ENCODE assay signal across 8 mouse cellular contexts in the genomic region with DNA sequence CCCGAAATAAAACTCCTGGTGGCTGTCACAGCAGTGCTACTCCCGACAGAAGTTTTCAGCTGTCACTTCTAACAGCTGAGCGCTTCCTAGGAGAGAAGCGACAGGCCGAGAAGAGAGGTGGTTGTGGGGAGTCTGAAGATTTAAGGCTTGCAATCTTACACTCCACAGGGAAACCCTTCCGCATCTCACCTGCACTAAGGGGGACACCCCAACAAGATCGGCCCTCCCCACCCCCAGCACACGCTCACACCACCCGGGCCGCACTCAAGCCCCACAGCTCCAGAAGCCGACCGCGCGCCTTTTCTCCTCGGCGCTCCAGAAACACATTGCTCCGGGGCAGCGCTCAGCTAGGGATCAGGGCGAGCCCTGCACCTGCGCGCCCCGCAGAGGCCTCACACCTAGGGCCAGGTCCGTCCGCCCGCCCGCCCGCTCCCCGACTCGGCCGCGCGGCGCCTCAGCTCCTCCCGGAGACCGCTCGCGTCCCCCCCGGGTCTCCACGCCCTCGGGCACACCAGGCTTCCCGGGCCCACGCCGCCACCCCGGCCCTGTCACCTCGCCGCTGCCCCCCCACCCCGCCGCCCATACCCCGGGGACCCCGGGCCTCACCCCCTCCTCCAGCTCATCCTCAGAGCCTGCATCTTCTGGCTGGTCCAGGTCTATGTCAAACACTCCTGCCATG. TPM values are rescaled to one million over a fixed set of nuclear protein-coding genes. Genes with fewer than 3 reads are reported as not detected.
A peak's percentile ranks its signal among the peaks of the same experiment; 100 is the strongest.
DNase-seq lines count a peak whose midpoint lies in the region; ATAC-seq lines count a peak whose summit lies in the region.

No protein-coding gene starts in this region.

- ATAC-seq in cerebellum, adult (ENCODE audit: insufficient number of reproducible peaks, low FRiP score, low TSS enrichment): peak; percentile 59; the same call in 1 of the 2 replicates
- ATAC-seq in forebrain, embryonic 12.5 days (ENCODE audit: low FRiP score): peak; percentile 81
- ATAC-seq in midbrain, embryonic 16.5 days: peak; percentile 86

- H3K4me2 ChIP-seq in forebrain, embryonic 12.5 days: peak overlapping the region; percentile 83
- peak overlapping the region; percentile 69 for H3K4me2 ChIP-seq in midbrain, embryonic 16.5 days (ENCODE audit: low read length)

- H3K9ac ChIP-seq in forebrain, embryonic 12.5 days: peak overlapping the region; percentile 98
- peak overlapping the region; percentile 91 for H3K9ac ChIP-seq in midbrain, embryonic 16.5 days (ENCODE audit: low read depth, low read length)

- no peaks in the 10 kb centered on the region for H3K9me3 ChIP-seq in forebrain, embryonic 12.5 days
- H3K9me3 ChIP-seq in midbrain, embryonic 16.5 days (replicated peaks; ENCODE audit: control insufficient read depth, low read length, poor library complexity, severe bottlenecking): no peaks in the 10 kb centered on the region

- under 1% methylated on average over 43 of the region's 50 CpGs for WGBS in forebrain, embryonic 12.5 days
- WGBS in midbrain, embryonic 16.5 days: under 1% methylated on average over 40 of the region's 50 CpGs

- H3K27me3 ChIP-seq in forebrain, embryonic 12.5 days: no peaks in the 10 kb centered on the region
- no peaks in the 10 kb centered on the region for H3K27me3 ChIP-seq in midbrain, embryonic 16.5 days (ENCODE audit: control insufficient read depth, insufficient read depth, low read depth, low read length)

- peak overlapping the region; percentile 86 for H3K27ac ChIP-seq in forebrain, embryonic 12.5 days
- peak overlapping the region; percentile 83 for H3K27ac ChIP-seq in midbrain, embryonic 16.5 days (ENCODE audit: low read length)

- peak overlapping the region; percentile 99 for H3K4me3 ChIP-seq in forebrain, embryonic 12.5 days (replicated peaks)
- peak overlapping the region; percentile 98 for H3K4me3 ChIP-seq in midbrain, embryonic 16.5 days (ENCODE audit: low read depth, low read length)

- no peak for DNase-seq in cerebellum, adult 8-10 months
- peak; percentile 35 to 41 for DNase-seq in right cerebral cortex, postnatal 10 days (ENCODE audit: low spot score in 2 of 2)
- DNase-seq in right cerebral cortex, postnatal 14 days: no peak
- DNase-seq in kidney, postnatal 36 days: peak; percentile 42 to 63
- DNase-seq in cerebellum, postnatal 10 days: no peak

- H3K4me1 ChIP-seq in forebrain, embryonic 12.5 days: peaks cover 20% of the 10 kb centered on the region
- H3K4me1 ChIP-seq in midbrain, embryonic 16.5 days (ENCODE audit: control insufficient read depth, insufficient read depth, low read length): peaks cover 17% of the 10 kb centered on the region

- no peaks in the 10 kb centered on the region for H3K36me3 ChIP-seq in forebrain, embryonic 12.5 days (replicated peaks)
- no peaks in the 10 kb centered on the region for H3K36me3 ChIP-seq in midbrain, embryonic 16.5 days (ENCODE audit: control insufficient read depth, insufficient read depth, low read length)

RNA-seq across cellular contexts. Expression of a gene that starts 0.5 kb away (rescaled TPM):
- polyA plus RNA-seq in forebrain, embryonic 12.5 days (2016; fragmentation: Nextera tagmentation; extraction: Ambion mirVana): 65.2 and 69.9 TPM in 2 replicates
- polyA plus RNA-seq in midbrain, embryonic 16.5 days (2015; fragmentation: Nextera tagmentation; extraction: Ambion mirVana): 53.2 and 53.3 TPM in 2 replicates

RNA-seq across cellular contexts. Expression of a gene that starts 0.7 kb away (rescaled TPM):
- 10.7 and 11.0 TPM in 2 replicates for polyA plus RNA-seq in forebrain, embryonic 12.5 days (2016; fragmentation: Nextera tagmentation; extraction: Ambion mirVana)
- 6.4 and 7.8 TPM in 2 replicates for polyA plus RNA-seq in midbrain, embryonic 16.5 days (2015; fragmentation: Nextera tagmentation; extraction: Ambion mirVana)

RNA-seq across cellular contexts. Expression of a gene that starts 59.6 kb away (rescaled TPM):
- polyA plus RNA-seq in forebrain, embryonic 12.5 days (2016; fragmentation: Nextera tagmentation; extraction: Ambion mirVana): 19.4 and 22.6 TPM in 2 replicates
- 14.4 and 14.5 TPM in 2 replicates for polyA plus RNA-seq in midbrain, embryonic 16.5 days (2015; fragmentation: Nextera tagmentation; extraction: Ambion mirVana)

Comparison
In these comparisons a context has a peak if more than half of its experiments do, and no peak if none do; other contexts are left out.
1. DNase-seq: peak in right cerebral cortex, postnatal 10 days (2 of 2) and kidney, postnatal 36 days (2 of 2); none in cerebellum, adult 8-10 months (single experiment), right cerebral cortex, postnatal 14 days (single experiment) and cerebellum, postnatal 10 days (0 of 2).
2. Peak in every context shown above with its lines, with median percentiles within 50 percentile points of each other: ATAC-seq.